Mouse (Mus musculus): Measurements from ENCODE around the gene Smcp. TPM values are rescaled to one million over a fixed set of nuclear protein-coding genes. Genes with fewer than 3 reads are reported as not detected.

Gene Smcp
- polyA plus RNA-seq, 1 experiment: not detected

DNA sequence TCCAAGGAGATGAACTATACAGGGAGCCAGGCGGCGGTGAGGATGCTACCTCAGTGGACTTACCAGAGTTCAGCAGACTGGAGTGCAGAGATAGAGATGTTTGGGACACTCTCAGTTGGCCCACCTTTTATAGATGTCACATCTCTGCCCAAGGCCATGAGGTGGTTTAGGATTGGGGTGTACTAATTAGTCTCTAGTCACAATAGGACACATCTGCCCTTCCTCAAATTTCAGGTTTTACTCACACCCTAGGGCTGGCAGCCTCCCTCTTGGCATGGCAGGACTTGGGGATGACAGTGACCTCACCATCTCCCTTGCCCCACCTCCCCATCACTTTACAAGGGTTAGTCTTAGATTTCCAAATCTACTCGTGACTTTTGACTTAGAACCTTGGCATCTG is 54.4 kb downstream of the Smcp start, which contains the start of gene 2310046K23Rik:
2310046K23Rik (minus strand) TSS at position 101 of the 400 bp plus-strand sequence.
- no peak for DNase-seq (ENCODE audit: low read depth, low spot score)
- WGBS: 77% methylated on average over 3 of the region's 3 CpGs

Other genes with a start within 250 kb of the Smcp start
- not detected in 2 replicates for gene Sprr2d, start 249.9 kb downstream of the Smcp start, polyA plus RNA-seq (2012; rRNA removed)
- not detected in 2 replicates for gene Sprr2e, start 236.9 kb downstream of the Smcp start, polyA plus RNA-seq (2012; rRNA removed)
- not detected in 2 replicates for gene Sprr2f, start 223.8 kb downstream of the Smcp start, polyA plus RNA-seq (2012; rRNA removed)
- gene Sprr2h, start 203.3 kb downstream of the Smcp start, polyA plus RNA-seq (2012; rRNA removed): 0.16 TPM in 1 of 2 replicates, not detected in the other
- gene Sprr2i, start 181.0 kb downstream of the Smcp start, polyA plus RNA-seq (2012; rRNA removed): not detected in 2 replicates
- gene Sprr2j-ps, start 170.9 kb downstream of the Smcp start, polyA plus RNA-seq (2012; rRNA removed): not detected in 2 replicates
- gene Gm9774, start 159.6 kb downstream of the Smcp start, polyA plus RNA-seq (2012; rRNA removed): 7.5 and 8.2 TPM in 2 replicates
- gene Sprr2k, start 156.4 kb downstream of the Smcp start, polyA plus RNA-seq (2012; rRNA removed): not detected in 2 replicates
- gene Sprr1b, start 150.2 kb downstream of the Smcp start, polyA plus RNA-seq (2012; rRNA removed): not detected in 2 replicates
- gene Sprr3, start 130.3 kb downstream of the Smcp start, polyA plus RNA-seq (2012; rRNA removed): 0.37 TPM in 1 of 2 replicates, not detected in the other
- 8.5 and 16.7 TPM in 2 replicates for gene Sprr1a, start 103.1 kb downstream of the Smcp start, polyA plus RNA-seq (2012; rRNA removed)
- not detected in 2 replicates for gene Sprr4, start 88.5 kb downstream of the Smcp start, polyA plus RNA-seq (2012; rRNA removed)
- gene 2310046K23Rik, start 54.5 kb downstream of the Smcp start, polyA plus RNA-seq (2012; rRNA removed): not detected in 2 replicates
- gene Ivl, start 15.3 kb downstream of the Smcp start, polyA plus RNA-seq (2012; rRNA removed): not detected in 2 replicates
- not detected in 2 replicates for gene 2210017I01Rik, start 18.5 kb upstream of the Smcp start, polyA plus RNA-seq (2012; rRNA removed)
- gene Lce6a, start 32.7 kb upstream of the Smcp start, polyA plus RNA-seq (2012; rRNA removed): not detected in 2 replicates
- gene Lce1a1, start 59.3 kb upstream of the Smcp start, polyA plus RNA-seq (2012; rRNA removed): not detected in 2 replicates
- gene Lce1b, start 67.9 kb upstream of the Smcp start, polyA plus RNA-seq (2012; rRNA removed): 0.15 TPM in 1 of 2 replicates, not detected in the other
- not detected in 2 replicates for gene Lce1a2, start 81.3 kb upstream of the Smcp start, polyA plus RNA-seq (2012; rRNA removed)
- not detected in 2 replicates for gene Lce1c, start 90.2 kb upstream of the Smcp start, polyA plus RNA-seq (2012; rRNA removed)
- gene Lce1d, start 98.2 kb upstream of the Smcp start, polyA plus RNA-seq (2012; rRNA removed): not detected in 2 replicates
- gene Lce1e, start 120.1 kb upstream of the Smcp start, polyA plus RNA-seq (2012; rRNA removed): not detected in 2 replicates
- gene Lce1f, start 131.4 kb upstream of the Smcp start, polyA plus RNA-seq (2012; rRNA removed): not detected in 2 replicates
- not detected in 2 replicates for gene Gm38119, start 150.1 kb upstream of the Smcp start, polyA plus RNA-seq (2012; rRNA removed)
- not detected in 2 replicates for gene Lce1g, start 163.3 kb upstream of the Smcp start, polyA plus RNA-seq (2012; rRNA removed)
- gene Lce1h, start 176.1 kb upstream of the Smcp start, polyA plus RNA-seq (2012; rRNA removed): not detected in 2 replicates
- not detected in 2 replicates for gene Lce1i, start 189.9 kb upstream of the Smcp start, polyA plus RNA-seq (2012; rRNA removed)
- gene Lce1j, start 201.5 kb upstream of the Smcp start, polyA plus RNA-seq (2012; rRNA removed): not detected in 2 replicates
- gene Lce1k, start 218.9 kb upstream of the Smcp start, polyA plus RNA-seq (2012; rRNA removed): not detected in 2 replicates
- gene Kprp, start 238.2 kb upstream of the Smcp start, polyA plus RNA-seq (2012; rRNA removed): not detected in 2 replicates

All from large intestine, adult 2 months (tissue).